Mouse (Mus musculus): ENCODE measurements at regions not wholly inside any gene's neighbourhood (a gene's known extent, or its start where the extent isn't known, plus 50 kb on each side); places are given as distances from the start of the nearest gene placed in this dataset.

DNA sequence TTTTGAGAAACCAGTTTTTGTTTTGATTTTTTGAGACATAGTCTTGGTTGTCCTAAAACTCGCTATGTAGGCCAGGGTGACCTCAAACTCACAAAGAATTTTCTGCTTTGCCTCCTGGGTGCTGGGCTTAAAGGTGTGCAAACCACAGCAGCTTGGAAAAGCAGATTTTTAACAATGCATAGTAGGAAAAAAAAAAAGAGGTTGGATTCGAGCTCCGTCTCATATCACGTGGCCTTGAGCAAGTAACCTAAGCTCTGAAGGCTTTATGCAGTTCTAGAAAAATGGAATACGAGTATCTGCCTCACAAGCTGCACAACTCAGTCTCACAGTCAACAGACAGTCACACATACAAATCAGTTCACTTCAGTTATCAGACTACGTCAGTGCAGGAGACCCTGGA, 90.9 kb downstream of the Spry2 start:
- no peak overlapping the region for H3K4me3 ChIP-seq
- no peak overlapping the region for H3K9ac ChIP-seq
- no peak overlapping the region for H3K4me2 ChIP-seq (replicated peaks)
- no peak for ATAC-seq (ENCODE audit: low FRiP score)
- WGBS, result 74% methylated on average over 6 of the region's 6 CpGs
- H3K27me3 ChIP-seq, result 0 out of 2 replicates have a peak, but pooled peaks cover 2% of the 10 kb centered on the region
- no peaks in the 10 kb centered on the region for H3K36me3 ChIP-seq
- no peak overlapping the region for H3K27ac ChIP-seq
- peaks cover 8% of the 10 kb centered on the region for H3K4me1 ChIP-seq
- H3K9me3 ChIP-seq (replicated peaks), result no peaks in the 10 kb centered on the region

DNA sequence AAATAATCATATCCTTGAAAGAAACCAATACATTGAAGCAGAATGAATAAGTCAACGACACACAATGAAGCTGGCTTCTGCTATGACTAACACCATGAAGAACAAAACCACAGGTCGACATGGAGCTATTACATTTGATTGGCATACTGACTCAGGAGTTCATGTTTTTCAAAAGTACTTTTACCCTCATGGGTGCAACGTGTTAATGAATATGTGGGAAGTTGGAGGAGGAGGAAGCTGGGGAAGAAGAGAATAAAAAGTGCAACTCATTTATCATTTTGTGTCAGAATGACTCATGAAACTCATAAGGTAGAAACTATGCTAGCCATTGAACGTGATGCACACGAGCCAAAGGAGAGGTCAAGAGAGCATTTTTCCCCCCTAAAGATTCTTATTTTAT, 91.3 kb downstream of the Spry2 start:
- Histone ChIP-seq H3K9ac (no peak overlapping the region), H3K27ac (no peak overlapping the region), H3K4me2 (replicated peaks) (no peak overlapping the region), H3K4me1 (peaks cover 8% of the 10 kb centered on the region), H3K9me3 (replicated peaks) (no peaks in the 10 kb centered on the region), H3K27me3 (0 out of 2 replicates have a peak, but pooled peaks cover 2% of the 10 kb centered on the region), H3K4me3 (no peak overlapping the region), H3K36me3 (no peaks in the 10 kb centered on the region)
- ATAC-seq (ENCODE audit: low FRiP score), result no peak
- WGBS, result 54% methylated on average over 5 of the region's 5 CpGs

DNA sequence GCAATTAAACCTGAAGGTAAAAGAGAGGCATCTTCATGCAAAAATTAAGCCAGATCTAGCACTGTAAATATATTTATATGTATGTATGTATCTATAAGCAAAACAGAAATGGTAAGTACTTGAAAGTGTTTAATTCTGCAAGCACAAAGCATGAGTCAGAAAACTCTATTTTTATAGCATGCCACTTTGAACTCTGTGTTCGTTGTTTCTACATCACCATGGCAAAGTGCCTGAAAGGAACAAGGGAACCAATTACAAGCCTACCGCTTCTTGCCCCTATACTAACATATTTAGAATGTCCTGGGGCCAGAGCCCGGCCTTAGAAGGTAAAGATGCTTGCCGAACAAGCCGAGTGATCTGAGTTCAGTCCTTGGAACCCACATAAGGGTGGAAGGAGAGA, 91.9 kb downstream of the Spry2 start:
- Histone ChIP-seq H3K9me3 (replicated peaks) (no peaks in the 10 kb centered on the region), H3K27me3 (0 out of 2 replicates have a peak, but pooled peaks cover 2% of the 10 kb centered on the region), H3K9ac (no peak overlapping the region), H3K4me3 (no peak overlapping the region), H3K4me2 (replicated peaks) (no peak overlapping the region), H3K27ac (no peak overlapping the region), H3K36me3 (no peaks in the 10 kb centered on the region), H3K4me1 (peaks cover 8% of the 10 kb centered on the region)
- ATAC-seq (ENCODE audit: low FRiP score), result no peak
- WGBS, result 82% methylated on average over 5 of the region's 5 CpGs

DNA sequence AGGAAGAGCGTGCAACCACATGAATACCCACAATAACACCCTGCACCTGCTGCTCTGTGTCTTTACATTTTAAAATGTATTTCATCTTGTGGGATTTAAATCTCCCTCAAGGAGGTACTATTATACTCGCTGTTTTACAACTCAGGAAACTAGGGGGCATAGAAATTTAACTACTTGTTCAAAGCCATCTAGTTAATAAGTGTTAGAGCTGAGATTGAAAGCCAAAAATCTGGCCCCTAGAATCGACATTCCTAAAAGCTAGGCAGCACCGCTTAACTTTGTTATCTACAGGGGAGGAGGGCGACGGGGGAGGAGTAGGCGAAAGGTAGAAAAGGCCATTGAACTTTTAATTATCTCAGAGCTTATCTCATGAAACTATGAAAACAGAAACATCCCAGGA, 93.3 kb downstream of the Spry2 start:
- no peak overlapping the region for H3K27ac ChIP-seq
- no peak overlapping the region for H3K9ac ChIP-seq
- H3K4me2 ChIP-seq (replicated peaks), result peak overlapping the region; percentile 39
- H3K36me3 ChIP-seq, result no peaks in the 10 kb centered on the region
- no peak overlapping the region for H3K4me3 ChIP-seq
- 0 out of 2 replicates have a peak, but pooled peaks cover 2% of the 10 kb centered on the region for H3K27me3 ChIP-seq
- H3K4me1 ChIP-seq, result peaks cover 11% of the 10 kb centered on the region
- WGBS, result 43% methylated on average over 7 of the region's 7 CpGs
- H3K9me3 ChIP-seq (replicated peaks), result no peaks in the 10 kb centered on the region
- ATAC-seq (ENCODE audit: low FRiP score), result no peak

DNA sequence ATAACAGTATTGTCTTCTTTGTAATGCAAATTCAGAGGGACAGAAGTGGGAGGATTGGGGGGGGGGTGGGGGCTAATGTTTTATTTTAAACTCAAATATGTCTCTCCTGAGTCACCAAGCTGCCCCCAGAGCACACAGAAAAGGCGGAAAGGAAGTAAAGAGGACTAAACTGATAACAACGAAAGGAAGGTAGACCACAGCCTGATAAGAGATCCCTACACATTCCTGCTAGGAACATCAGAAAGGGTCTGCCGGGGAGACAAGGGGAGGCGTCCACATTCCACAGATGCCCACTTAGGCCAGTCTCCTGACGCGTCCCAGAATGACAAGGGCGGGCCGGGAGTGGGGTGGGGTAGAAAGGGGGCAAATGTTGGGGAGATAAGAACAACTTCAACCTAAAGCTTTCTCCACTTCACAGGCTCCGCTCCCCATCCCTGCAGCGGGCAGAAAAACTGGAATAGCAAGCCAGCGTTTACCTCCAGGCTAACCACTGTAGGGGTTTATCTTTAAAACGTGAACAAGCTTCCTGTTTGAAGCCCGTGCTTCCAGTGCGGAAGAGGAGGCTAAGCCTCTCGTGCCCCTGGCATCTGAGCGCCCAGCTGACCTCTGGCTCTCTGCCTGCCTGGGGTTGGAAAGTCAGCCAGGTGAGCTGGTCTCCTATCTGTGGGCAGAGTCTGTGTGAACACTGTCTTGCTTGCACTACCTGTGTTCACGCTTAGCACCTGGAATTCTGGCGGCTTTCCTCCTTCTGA, 93.9 kb downstream of the Spry2 start:
- Histone ChIP-seq H3K9me3 (replicated peaks) (no peaks in the 10 kb centered on the region), H3K9ac (0 out of 2 replicates have a peak overlapping the region, but pooled peaks have one; percentile 27), H3K4me3 (no peak overlapping the region), H3K4me1 (peaks cover 11% of the 10 kb centered on the region), H3K4me2 (replicated peaks) (peak overlapping the region; percentile 39), H3K27me3 (0 out of 2 replicates have a peak, but pooled peaks cover 2% of the 10 kb centered on the region), H3K36me3 (no peaks in the 10 kb centered on the region), H3K27ac (no peak overlapping the region)
- ATAC-seq (ENCODE audit: low FRiP score), result no peak
- 15% methylated on average over 18 of the region's 18 CpGs for WGBS

DNA sequence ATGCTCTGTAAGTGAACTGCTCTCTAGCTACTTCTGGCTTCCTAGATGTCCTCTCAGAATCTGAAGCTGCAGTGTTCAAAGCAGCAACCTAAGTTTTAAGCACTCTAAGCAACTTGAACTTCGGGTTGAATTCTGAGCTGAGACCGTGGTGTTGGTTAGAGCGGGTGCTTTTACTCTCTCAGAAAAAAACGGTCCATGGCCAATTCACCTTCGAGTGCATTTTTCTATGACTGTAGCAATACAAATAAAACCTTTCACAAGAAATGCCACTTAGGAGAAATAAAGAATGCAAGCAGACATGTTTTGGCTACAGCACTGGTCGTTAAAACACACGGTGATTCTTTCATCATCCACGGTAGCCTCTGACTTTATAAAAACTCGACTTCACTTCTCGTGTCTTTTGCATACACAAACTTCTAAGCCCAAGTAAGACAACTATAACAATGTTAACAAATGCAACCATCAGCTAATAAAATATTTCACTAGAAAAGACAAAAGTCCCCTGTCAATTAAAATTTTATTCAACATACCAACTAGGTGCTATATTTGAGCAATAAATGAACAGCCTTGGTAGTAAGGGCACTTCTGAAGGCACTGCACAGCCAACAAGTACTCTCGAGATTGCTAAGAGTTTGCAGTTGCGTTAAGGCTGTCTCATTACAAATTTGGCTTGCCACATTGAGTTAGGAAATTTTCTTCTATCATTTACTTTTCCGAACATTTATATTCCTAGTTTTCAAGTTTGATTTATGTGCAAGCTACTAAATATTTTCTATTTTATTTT, 96.3 kb downstream of the Spry2 start:
- Histone ChIP-seq H3K27me3 (0 out of 2 replicates have a peak, but pooled peaks cover 2% of the 10 kb centered on the region), H3K4me3 (no peak overlapping the region), H3K4me2 (replicated peaks) (no peak overlapping the region), H3K4me1 (peaks cover 11% of the 10 kb centered on the region), H3K9me3 (replicated peaks) (no peaks in the 10 kb centered on the region), H3K36me3 (no peaks in the 10 kb centered on the region), H3K27ac (no peak overlapping the region), H3K9ac (no peak overlapping the region)
- no peak for ATAC-seq (ENCODE audit: low FRiP score)
- WGBS, result 85% methylated on average over 13 of the region's 13 CpGs

DNA sequence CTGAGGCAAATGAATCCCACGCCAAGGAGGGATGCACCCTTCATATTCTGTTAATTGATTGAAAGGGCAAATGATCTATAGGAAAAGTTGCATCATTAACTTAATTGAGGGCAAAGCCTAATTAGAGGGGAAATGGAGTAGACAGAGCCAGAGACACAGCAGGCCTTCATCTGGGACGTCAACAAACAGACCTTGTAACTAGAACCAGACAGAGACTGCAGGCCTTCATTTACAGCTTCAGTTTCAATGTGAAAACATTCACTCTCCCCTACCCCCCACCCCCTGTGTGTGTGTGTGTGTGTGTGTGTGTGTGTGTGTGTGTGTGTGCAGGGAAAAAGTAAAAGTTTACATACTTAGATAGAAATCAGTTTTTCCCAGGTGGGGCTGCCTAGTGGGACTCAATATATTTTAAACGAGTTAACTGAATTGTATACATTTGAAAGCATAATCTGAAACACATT, 97.2 kb downstream of the Spry2 start:
- Histone ChIP-seq H3K4me1 (peaks cover 11% of the 10 kb centered on the region), H3K9ac (no peak overlapping the region), H3K9me3 (replicated peaks) (no peaks in the 10 kb centered on the region), H3K4me3 (no peak overlapping the region), H3K4me2 (replicated peaks) (no peak overlapping the region), H3K36me3 (no peaks in the 10 kb centered on the region), H3K27ac (no peak overlapping the region), H3K27me3 (0 out of 2 replicates have a peak, but pooled peaks cover 2% of the 10 kb centered on the region)
- ATAC-seq (ENCODE audit: low FRiP score), result no peak
- 43% methylated on average over 3 of the region's 3 CpGs for WGBS

DNA sequence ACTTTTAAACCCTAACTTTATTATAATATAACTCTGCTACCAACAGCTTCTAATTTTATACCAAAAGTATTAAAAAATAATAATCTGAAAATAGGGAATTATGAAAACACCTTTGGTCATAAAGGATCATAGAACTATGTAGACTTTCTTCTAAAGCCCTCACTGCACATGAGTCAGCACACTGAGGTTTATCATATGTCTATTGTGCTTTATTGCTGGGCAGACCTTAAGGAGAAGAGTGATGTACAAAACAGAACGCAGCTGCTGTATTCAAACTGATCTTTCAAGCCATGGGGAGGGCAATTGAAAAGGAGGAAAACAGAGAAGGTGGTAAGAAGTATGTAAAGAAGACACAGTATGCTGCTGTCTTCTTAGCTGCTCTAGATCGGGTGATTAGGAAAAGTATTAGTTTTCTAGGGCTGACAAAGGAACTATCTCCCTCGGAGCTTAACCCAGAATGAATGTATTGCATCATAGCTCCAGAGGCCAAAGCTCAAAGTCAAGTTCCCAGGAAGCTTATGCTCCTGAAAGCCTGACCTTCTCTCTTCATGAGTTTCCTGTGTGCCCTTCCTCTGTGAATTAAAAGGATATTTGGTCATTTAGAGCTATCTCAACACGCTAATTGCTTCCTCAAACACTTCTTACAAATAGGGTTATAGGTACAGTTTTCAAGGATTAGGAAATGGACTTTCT, 103.5 kb downstream of the Spry2 start:
- H3K9me3 ChIP-seq (replicated peaks), result no peaks in the 10 kb centered on the region

DNA sequence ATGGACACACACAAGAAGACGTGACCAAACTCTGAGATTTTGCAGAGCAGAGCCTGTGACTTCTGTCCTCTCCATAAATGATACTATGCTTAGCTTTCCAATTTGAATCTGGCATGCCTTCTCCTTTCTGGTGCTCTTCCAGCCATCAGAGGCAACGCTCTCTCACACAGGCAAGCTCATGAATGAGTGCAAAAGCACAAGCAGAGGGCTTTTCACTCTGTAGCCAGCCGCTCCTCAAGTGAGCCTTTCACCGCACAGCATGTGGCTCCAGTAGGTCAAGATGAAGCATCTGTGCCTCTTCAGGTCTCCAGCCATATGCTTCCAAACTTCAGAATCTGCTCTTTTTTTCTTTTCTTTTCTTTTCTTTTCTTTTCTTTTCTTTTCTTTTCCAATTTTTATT, 106.2 kb downstream of the Spry2 start:
- Histone ChIP-seq H3K4me1 (no peaks in the 10 kb centered on the region), H3K4me2 (replicated peaks) (no peak overlapping the region), H3K9ac (no peak overlapping the region), H3K27ac (no peak overlapping the region), H3K36me3 (no peaks in the 10 kb centered on the region), H3K4me3 (no peak overlapping the region), H3K9me3 (replicated peaks) (no peaks in the 10 kb centered on the region), H3K27me3 (no peaks in the 10 kb centered on the region)
- WGBS, result 82% methylated on average over 4 of the region's 4 CpGs
- no peak for ATAC-seq (ENCODE audit: low FRiP score)

More for the DNA sequence above, 103.5 kb downstream of the Spry2 start:
- no peaks in the 10 kb centered on the region for H3K4me1 ChIP-seq
- H3K4me2 ChIP-seq (replicated peaks), result no peak overlapping the region
- no peak overlapping the region for H3K27ac ChIP-seq
- H3K4me3 ChIP-seq, result no peak overlapping the region
- no peak for ATAC-seq (ENCODE audit: low FRiP score)
- no peaks in the 10 kb centered on the region for H3K27me3 ChIP-seq
- H3K36me3 ChIP-seq, result no peaks in the 10 kb centered on the region
- WGBS, result 79% methylated on average over 4 of the region's 4 CpGs
- H3K9ac ChIP-seq, result no peak overlapping the region

DNA sequence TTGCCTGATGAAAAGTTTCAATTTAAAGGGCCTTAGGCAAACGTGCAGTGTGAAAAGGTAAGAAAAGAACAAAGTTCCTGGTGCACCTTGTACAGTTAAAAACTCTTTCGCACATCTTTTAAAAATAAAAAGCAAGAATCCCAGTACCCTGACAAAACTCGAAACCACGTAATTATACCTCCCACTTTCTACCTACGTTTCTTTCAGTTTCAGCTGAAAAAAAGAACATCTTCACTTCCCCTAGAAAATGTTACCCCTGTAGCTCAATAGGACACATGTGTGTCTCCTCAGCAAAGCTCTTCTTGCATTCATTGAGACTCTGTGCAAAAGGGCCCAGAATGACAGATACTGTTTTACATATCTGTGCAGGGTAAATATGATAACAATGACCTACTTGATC, 113.2 kb downstream of the Spry2 start:
- Histone ChIP-seq H3K4me2 (replicated peaks) (no peak overlapping the region), H3K27ac (no peak overlapping the region), H3K4me3 (no peak overlapping the region), H3K9ac (no peak overlapping the region), H3K36me3 (no peaks in the 10 kb centered on the region), H3K9me3 (replicated peaks) (no peaks in the 10 kb centered on the region), H3K4me1 (no peaks in the 10 kb centered on the region), H3K27me3 (no peaks in the 10 kb centered on the region)
- ATAC-seq (ENCODE audit: low FRiP score), result no peak
- 86% methylated on average over 5 of the region's 5 CpGs for WGBS

DNA sequence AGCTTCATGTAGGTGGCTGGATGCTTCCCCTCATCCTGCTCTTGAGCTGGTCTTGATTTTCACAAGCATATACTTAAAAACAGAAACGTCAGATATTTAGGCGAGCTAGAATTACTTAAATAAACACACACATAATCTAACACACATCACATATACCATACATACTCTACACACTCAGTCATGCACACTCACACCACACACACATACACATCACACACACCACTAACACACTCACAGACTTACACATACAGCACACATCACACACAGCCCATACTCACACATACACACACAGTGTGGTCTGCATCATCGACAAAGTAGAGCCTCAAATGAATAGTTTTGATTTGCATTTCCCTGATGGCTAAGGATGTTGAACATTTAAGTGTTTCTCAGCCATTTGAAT, 116.9 kb downstream of the Spry2 start:
- no peak for ATAC-seq (ENCODE audit: low FRiP score)
- H3K9ac ChIP-seq, result no peak overlapping the region
- no peak overlapping the region for H3K4me2 ChIP-seq (replicated peaks)
- H3K27ac ChIP-seq, result no peak overlapping the region
- H3K4me3 ChIP-seq, result no peak overlapping the region
- H3K9me3 ChIP-seq (replicated peaks), result no peaks in the 10 kb centered on the region
- H3K4me1 ChIP-seq, result no peaks in the 10 kb centered on the region
- 77% methylated on average over 3 of the region's 3 CpGs for WGBS
- H3K36me3 ChIP-seq, result no peaks in the 10 kb centered on the region
- no peaks in the 10 kb centered on the region for H3K27me3 ChIP-seq

DNA sequence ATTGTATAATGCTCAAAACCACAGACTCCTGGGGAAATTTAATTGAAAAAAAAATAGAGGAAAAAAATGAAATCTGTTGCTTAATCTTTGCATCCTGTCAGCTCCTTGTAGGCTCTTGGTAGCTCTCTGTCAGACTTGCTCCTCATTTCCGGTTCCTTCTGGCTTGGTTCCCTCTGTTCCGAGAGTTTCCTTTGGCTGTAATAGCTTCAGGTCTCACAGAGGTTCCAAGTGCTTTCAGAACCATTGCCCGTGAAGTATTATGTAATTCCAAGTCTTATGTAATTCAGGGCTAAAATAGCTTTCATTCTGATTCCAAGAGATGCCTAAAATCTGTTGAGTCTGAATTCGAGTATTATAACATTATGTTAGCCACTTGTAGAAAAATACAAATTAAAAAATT, 117.3 kb downstream of the Spry2 start:
- Histone ChIP-seq H3K9me3 (replicated peaks) (no peaks in the 10 kb centered on the region), H3K27me3 (no peaks in the 10 kb centered on the region), H3K9ac (no peak overlapping the region), H3K27ac (no peak overlapping the region), H3K4me3 (no peak overlapping the region), H3K4me1 (no peaks in the 10 kb centered on the region), H3K4me2 (replicated peaks) (no peak overlapping the region), H3K36me3 (no peaks in the 10 kb centered on the region)
- WGBS, result 84% methylated on average over 4 of the region's 4 CpGs
- no peak for ATAC-seq (ENCODE audit: low FRiP score)
